Mouse (Mus musculus) urinary bladder, postnatal 36 days (tissue): ENCODE measurements at regions not wholly inside any gene's neighbourhood (a gene's known extent, or its start where the extent isn't known, plus 50 kb on each side); places are given as distances from the start of the nearest gene placed in this dataset.

ENCODE experiments used
- DNase-seq, 2 experiments: peaks; one replicate each; pipeline ENCODE4 v3.0.0; 2022; ENCODE audit warnings: low spot score in 2 of 2, mixed read lengths in 1 of 2

- no peak for DNase-seq
These were observed 75.3 kb upstream of the Bod1 start for GRCm38 (mm10) chr11:31746939-31747338.

GRCm38 (mm10) chr11:31748275-31748815 lies 76.7 kb upstream of the Bod1 start:
- no peak for DNase-seq

- DNase-seq = no peak
These were observed 79.6 kb upstream of the Bod1 start for GRCm38 (mm10) chr11:31751274-31751673.

- no peak for DNase-seq
These were observed 81.5 kb upstream of the Bod1 start for GRCm38 (mm10) chr11:31753211-31753610.

- no peak for DNase-seq
These were observed 82.1 kb upstream of the Bod1 start for GRCm38 (mm10) chr11:31753711-31754161.

GRCm38 (mm10) chr11:31754416-31754815 lies 82.7 kb upstream of the Bod1 start:
- DNase-seq = no peak

- no peak for DNase-seq
These were observed 84.2 kb upstream of the Bod1 start for GRCm38 (mm10) chr11:31755858-31756257.

- DNase-seq = no peak
These were observed 84.9 kb upstream of the Bod1 start for GRCm38 (mm10) chr11:31756355-31757145.

GRCm38 (mm10) chr11:31759868-31760765 lies 88.4 kb upstream of the Bod1 start:
- no peak for DNase-seq

GRCm38 (mm10) chr11:31763856-31764255 lies 92.2 kb upstream of the Bod1 start:
- no peak for DNase-seq

GRCm38 (mm10) chr11:31766296-31766695 lies 94.6 kb upstream of the Bod1 start:
- no peak for DNase-seq

GRCm38 (mm10) chr11:31767727-31768495 lies 96.2 kb upstream of the Bod1 start:
- no peak for DNase-seq

- DNase-seq = peak; percentile 8 to 71
These were observed 98.3 kb upstream of the Bod1 start for GRCm38 (mm10) chr11:31769804-31770654.

- no peak for DNase-seq
These were observed 99.2 kb upstream of the Bod1 start for GRCm38 (mm10) chr11:31770881-31771280.

- no peak for DNase-seq
These were observed 100.1 kb upstream of the Bod1 start for GRCm38 (mm10) chr11:31771491-31772439.

GRCm38 (mm10) chr11:31777531-31777930 lies 94.5 kb upstream of the Cpeb4 start:
- no peak for DNase-seq

GRCm38 (mm10) chr11:31778766-31779165 lies 93.2 kb upstream of the Cpeb4 start:
- no peak for DNase-seq

GRCm38 (mm10) chr11:31779267-31779666 lies 92.7 kb upstream of the Cpeb4 start:
- DNase-seq = no peak

- no peak for DNase-seq
These were observed 91.0 kb upstream of the Cpeb4 start for GRCm38 (mm10) chr11:31780969-31781368.
